Mouse (Mus musculus) cerebellum, adult 9-10 months (tissue): ENCODE data around the gene Nus1.

Experiments
- DNase-seq: peaks from one replicate; pipeline ENCODE4 v3.0.0; 2022

Gene Nus1

DNA sequence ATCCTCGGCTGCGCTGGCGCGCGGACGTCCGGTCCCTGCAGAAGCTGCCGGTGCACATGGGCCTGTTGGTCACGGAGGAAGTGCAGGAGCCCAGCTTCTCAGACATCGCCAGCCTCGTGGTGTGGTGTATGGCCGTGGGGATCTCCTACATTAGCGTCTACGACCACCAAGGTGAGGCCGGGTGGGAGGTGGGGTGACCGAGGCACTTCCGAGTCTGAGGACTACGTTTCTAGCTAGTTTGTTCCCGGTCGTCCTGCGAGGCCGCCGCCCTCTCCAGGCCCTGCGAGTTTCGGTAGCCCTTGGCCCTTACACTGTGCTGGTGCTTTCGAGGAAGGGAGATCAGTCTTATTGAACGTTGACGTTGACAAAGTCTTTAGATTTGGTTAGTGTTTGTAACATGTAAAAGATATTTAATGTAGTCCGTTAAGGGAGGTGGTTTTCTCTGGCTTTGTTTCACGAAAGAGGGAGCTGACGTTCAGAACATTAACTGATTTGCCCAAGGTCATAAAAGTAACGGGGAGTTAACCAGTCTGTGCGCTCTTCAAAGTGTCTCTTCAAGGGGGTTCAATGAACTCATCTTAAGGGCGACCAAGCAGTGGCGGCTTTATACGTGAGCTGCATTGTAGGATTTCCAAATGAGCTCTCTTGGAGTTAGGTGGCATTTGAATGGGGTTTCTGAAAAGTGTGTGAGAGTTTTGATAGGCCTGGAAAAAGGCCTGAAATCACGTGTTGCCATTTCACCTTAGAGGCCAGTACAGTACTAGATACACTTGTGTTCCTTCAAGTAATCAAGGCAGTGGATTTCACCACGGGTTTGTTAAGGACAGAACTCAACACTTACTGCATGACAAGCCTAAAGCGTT is 882 bp downstream of the Nus1 start:
- peak; percentile 35 for DNase-seq

DNA sequence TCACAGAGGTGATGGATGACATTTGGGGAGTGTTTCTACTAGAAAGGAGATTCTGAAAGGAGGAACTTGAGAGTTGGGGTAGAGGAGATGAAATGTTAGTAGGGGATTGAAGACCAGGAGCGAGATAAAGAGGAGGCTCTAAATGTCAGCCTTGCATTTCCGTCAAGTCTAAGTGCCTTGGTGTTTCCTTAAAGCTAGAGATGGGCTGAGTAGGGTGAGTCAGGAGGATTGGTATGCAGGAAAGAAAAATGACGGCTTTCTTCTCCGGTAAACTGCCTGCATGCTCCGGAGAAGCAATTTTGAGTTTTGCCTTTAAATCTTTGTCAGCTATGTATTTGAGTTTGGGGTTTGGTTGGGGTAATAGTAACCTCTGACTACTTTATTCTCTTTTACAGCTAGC is 1.6 kb downstream of the Nus1 start:
- DNase-seq: no peak

DNA sequence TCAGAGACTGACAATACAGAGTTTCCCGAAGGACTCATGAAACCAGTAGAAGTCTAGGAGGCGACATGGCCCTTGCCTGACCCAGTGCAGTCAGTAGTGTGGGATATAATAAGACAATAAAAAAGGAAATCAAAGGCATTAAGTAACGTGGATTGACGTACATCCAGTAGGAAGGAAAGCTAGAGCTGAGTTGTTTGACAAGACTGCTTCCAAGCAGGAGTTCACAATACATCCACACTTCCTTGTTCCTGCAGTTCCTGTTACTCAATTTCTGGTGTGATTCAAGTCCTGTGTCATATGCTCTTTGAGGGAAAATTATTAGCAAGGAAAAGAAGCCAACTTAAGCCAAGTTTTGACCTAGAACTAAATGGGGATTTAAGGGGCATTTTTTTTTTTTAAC is 2.1 kb downstream of the Nus1 start:
- no peak for DNase-seq

DNA sequence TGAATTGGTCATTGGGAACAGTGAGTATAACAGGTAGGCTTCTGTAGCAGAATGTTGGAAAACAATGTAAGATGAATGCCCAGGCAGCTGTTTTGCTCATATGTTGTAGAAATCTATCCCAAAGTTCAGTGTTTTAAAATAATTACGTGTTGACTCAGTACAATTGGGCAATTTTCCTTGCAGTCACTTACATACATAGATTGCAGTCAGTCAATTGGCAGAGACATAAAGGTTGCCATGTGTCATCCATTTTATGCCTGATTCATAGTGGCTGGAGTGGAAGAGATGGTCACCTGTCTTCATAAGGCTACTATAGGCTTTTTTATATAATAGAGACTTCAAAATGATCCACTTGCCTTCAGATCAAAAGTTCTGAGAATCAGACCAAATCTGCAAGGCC is 3.2 kb downstream of the Nus1 start:
- DNase-seq: no peak

DNA sequence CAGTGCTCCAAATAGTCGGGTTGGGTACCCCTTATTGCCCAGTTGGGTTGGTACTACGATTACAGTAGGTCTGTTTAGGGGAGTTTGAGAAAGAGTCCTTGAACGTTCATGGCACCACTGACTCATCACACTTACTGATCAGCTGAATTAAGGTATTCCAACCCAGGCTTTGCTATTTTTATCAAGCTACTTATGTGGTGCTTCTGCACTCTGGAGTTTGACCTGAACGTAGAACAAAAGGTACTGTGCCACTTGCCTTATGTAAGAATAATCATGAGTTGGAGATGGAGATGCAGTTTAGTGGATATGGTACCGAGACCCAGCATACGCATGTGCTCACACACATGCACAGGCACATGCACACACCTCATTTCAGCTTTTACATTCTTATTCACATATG is 4.4 kb downstream of the Nus1 start:
- no peak for DNase-seq

DNA sequence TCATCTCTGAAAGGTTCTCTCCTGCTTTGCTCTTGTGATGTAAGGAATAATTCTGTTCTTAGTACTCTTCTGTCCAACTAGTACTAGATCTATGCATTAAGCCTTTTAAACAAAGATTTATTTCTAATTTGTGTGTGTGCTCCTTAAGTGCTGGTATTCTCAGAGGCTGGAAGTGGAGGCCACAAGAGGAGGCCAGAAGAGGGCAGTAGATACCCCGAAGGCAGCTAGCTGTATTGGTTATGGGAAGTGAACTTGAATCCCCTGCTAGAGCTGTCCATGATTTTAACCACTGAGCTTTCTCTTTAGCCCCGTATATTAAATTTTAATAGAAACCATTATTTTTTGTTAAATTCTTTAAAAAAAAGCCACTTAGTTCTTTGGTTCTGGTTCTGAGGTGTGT is 5.8 kb downstream of the Nus1 start:
- no peak for DNase-seq

DNA sequence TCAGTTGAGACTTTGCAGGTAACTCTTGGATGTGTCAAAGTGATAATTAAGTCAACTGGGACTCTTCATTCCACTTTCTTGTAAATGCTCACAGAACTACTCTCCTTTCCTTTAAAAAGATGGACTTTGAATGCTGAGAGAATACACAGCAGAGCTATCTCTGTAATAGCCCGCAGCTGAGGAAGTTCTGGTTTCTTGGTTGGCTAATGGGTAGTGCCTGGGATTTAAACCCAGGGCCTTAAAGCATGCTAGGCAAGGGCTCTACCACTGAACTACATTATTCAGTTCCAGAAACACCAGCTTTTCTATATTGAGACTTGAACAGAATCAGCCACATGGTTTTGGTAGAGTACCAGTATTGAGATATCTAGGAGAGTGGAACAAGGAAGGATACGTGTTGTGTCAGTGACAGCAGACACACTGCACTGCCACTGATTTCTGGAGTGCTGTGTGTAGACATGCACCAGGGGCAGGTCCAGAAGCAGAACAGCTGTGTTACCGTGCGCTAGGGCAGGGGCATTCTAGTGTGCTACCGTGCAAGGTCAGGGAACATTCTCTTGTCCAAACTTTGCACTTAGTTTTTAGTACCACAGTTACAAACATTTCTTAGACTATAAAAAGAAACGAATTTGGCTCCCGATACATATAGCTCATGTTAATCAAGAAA is 9.1 kb downstream of the Nus1 start:
- DNase-seq: no peak

DNA sequence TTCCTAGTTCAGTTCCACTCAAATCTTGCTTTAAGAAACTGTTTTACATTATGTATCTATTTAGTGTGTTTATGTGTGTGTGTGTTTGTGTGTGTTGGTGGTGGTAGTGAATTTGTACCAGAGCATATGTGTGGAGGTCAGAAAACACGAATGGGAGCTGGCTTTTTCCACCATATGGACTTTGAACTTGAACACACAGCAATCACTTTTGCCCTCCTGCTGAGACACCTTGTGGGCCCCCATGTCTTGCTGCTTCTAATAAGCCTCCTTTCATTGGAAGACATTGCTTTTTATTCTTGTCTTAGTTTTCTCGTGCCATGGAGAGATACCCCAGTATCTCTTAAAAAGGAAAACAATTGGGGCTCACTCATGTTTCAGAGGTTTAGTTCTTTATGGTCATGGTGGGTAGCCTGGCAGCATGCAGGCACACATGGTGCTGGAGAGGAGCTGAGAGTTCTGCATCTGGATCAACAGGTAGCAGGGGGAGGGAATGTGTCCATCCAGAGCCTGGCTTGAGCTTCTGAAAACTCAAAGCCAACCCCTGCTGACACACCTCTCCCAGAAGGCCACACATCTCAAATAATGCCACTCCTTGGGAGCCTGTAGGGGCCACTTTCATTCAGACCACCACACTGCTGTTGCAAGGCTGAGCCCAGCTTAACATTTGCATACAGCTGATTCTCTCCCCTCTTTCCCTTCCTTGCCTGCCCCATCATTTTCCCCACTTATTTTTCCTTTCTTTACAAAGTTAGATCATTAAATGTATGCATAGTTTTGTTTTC is 10.5 kb downstream of the Nus1 start:
- no peak for DNase-seq

DNA sequence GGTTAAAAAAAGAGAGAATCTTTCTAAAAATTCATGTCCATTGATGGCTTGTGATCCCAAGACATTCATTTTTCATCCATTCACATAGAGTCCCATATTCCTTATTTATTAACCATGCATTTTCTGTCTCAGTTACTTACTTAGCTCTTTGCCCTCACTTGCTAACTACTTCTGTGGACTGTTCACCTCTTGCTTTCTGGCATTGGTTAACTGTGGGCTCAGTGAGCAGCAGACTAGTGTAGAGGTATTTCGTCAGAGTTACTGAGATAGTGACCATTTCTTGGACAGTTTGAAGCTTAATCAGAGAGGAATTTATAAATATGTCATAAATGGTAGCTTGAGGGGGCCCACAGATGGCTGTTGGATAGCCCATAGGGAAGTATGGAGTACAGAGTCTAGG is 13.6 kb downstream of the Nus1 start:
- DNase-seq: no peak

DNA sequence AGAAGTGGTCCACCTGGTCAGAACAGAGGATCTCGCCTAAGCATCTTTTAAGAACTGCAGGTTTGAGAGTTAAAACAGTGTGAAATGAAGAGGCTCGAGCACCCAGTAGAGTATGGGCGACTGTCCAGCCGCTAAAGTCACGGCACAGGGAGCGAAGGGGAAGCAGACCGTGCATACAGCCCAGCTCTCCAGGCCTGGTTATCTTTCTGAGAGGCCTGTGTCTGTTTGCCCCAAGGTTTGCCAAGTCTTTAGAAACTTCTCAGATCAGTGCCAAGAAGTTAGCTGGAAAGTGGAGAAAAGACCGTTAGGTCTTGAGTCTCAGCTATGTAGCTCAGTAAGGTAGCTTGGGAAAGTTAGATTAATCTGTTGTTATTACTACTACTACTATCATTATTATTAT is 17.5 kb downstream of the Nus1 start:
- DNase-seq: no peak

DNA sequence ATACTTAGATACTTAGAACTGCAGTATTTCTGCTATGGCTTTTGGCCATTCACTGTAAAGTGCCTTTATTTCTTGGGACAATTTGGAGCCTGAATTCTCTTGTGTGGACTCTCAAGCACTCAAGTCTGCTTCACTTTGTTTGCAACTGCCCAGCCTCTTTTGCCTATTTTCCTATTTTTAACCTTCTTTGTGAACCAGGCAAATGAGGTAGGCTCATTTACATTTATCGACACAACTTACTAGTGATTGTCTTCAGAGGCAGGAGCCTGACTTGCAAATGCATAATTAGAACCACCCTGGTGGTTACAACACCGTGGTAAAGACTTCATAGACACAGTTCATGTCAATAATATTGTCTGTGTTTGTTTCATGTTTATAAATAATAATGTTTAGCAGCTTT is 43.3 kb downstream of the Nus1 start:
- no peak for DNase-seq

DNA sequence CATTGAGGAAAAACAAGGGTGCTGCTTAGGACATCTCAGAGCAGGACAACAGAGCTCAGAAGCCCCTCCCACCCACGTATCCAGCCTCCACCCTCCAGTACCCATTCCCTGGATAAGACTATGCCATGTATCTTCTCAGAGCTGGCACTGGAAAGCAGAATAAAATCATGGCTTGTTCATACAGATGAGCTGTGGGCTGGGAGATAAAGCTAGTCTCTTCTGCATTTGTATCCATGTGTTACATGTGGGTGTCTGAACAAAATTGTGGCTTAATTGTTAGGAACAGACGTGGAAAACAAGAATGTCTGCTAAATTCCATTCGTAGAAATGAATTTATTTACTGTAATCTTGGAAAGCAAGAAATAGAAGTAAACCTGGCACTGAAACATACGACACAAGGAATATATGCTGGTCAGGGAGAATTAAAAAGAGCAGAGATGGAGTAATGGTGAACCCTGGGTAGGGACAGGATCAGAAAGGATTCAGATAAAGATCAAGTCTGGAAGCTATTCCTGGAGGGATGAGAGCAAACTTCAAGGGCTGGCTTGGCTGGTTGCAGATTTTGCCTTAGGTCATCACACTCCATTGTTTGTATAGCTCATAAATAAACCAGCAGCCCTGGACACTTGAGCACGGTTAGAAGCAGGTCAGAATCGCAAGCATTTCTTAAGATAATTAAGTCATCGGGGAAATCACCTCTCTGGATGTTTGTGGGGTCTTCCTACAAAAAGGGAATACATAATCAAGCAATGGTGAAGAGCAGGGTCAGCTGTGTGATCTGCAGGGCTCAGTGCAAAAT is 46.8 kb downstream of the Nus1 start:
- no peak for DNase-seq

DNA sequence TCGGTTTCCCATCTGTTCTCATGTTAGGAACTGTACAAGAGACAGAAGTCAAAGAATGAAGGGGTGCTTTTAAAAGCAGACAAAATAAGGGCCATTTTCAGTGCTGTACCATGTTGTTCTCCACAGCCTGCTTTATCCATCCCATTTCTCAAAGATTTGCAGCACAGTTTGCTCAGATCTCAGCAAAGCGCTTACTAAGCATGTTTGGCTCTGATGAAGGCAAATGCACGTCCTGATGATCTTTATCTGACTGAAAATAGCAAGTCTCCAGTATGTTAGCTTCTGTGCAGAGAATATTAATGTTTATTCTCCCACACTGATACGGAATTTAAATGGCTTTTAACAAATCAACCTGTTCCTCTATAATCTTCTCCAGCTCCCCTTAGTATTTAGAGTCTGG is 54.2 kb downstream of the Nus1 start:
- DNase-seq: no peak
